Mouse (Mus musculus) thymus, adult 18-20 months (tissue): Measurements from ENCODE around the gene Ccdc113.
A peak's percentile ranks its signal among the peaks of the same experiment; 100 is the strongest.

Source experiments
- DNase-seq, 2 experiments: peaks; one replicate each; pipeline ENCODE4 v3.0.0; 2022; ENCODE audit warnings: mixed read lengths in 2 of 2

Gene Ccdc113

DNA sequence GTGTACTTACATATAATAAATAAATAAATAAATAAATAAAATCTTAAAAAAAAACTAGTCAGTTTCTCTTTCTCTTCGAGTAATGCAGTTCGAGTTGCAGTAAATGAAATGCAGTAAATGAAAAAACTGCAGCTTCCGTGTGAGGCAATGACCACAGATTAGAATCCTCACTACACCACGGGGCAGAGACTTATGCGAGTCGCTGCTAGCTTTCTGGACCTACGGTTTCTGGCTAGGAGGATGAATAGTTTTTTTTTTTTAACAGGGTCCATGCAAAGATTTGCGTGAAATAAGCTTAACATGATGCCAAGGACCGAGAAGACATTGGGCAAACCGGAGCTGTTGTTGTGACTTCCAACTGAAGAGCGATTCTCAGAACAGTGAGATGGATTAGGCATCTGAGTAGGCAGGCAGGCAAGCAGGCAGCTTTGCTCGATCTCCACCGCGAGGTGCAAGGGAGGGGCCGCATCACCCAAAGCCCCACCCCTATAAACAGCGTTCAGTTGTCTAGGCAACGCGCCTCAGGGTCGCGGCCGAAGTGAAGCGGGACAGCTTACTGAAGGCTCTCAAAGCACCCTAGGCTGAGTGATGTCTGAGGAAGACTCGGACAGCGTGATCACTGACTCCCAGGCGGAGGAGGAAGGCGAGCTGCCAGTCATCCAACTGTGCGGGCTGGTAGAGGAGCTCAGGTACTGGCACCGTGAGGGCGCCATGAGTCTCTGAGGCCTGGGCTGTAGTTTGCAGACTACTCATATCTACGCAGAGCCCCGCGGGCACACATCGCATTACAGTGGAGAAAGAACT is at the start of gene Ccdc113:
Ccdc113 (plus strand) TSS at position 502 of the 804 bp plus-strand sequence.
- DNase-seq: no peak

- DNase-seq: peak in 1 of 2 experiments; percentile 7
Observed at GRCm38 (mm10) chr8:95487800-95488697, 45.8 kb upstream of the Ccdc113 start.

- peak; percentile 59 to 63 for DNase-seq
Observed at GRCm38 (mm10) chr8:95488698-95489332, 45.1 kb upstream of the Ccdc113 start.

GRCm38 (mm10) chr8:95490006-95490405 is 43.9 kb upstream of the Ccdc113 start, which contains the start of gene Csnk2a2:
Gene Csnk2a2, minus strand, starts transcription at chr8:95490039.
- DNase-seq: no peak

- no peak for DNase-seq
Observed at GRCm38 (mm10) chr8:95492057-95492456, 41.8 kb upstream of the Ccdc113 start.

GRCm38 (mm10) chr8:95495444-95495843 is 38.4 kb upstream of the Ccdc113 start:
- DNase-seq: no peak

DNA sequence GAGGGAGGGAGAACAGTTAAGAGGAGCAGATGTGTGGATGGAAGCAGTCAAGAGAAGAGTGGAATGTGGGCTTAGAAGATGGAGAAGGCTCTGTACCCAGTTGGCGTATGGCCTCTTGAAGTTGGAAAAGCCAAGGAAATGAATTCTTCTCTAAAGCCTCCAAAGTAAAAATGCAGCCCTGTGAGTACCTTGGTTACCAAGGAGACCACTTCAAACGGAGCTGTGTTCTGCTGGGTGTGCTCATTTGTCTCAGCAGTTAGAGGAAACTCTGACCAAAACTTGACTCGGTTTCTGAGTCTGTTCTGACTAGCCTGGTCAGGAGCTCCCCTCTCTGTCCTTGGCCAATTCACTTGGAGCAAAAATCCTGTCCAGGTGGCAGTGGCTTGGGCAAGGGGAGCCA is 37.5 kb upstream of the Ccdc113 start:
- DNase-seq: no peak

- DNase-seq: no peak
Observed at GRCm38 (mm10) chr8:95497821-95498220, 36.1 kb upstream of the Ccdc113 start.

- DNase-seq: no peak
Observed at GRCm38 (mm10) chr8:95499266-95500064, 34.4 kb upstream of the Ccdc113 start.

DNA sequence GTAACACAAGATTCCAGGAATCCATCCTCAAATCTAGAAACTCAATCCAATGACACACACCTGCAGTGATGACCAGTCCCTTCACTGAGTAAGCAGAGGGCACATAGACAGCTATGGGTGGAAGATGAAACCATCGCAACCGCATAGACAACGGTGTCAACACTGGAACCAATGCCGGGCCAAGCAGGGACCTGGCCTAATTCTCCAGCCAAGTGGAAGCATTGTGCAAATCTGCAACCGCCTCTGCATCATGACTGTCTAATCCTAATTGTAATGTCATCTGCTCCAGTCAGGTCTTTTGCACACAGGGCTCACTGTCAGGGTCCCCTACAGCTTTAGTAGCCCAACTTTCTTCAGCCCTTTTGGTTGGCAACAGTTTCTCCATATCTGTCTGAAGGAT is 33.4 kb upstream of the Ccdc113 start:
- DNase-seq: no peak

- no peak for DNase-seq
Observed at GRCm38 (mm10) chr8:95502431-95502830, 31.5 kb upstream of the Ccdc113 start.

DNA sequence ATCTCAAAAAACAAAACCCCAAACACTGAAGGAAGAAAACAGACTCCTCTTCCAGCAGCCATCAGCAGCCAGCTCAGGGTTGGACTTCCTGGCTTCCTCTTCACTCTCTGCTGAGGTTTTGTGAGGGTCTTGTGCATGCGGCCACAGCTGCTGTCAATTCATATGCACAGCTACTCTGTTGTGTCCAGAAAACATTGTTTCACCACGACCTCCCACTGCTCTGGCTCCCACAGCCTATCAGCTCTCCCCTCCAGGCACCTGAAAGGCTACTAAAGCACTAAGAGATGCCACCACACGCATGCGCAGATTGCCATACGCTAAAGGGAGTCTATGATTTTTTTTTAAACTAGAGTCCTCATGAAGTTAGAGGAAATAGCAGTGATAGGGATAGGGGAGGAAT is 29.1 kb upstream of the Ccdc113 start:
- DNase-seq: no peak

DNA sequence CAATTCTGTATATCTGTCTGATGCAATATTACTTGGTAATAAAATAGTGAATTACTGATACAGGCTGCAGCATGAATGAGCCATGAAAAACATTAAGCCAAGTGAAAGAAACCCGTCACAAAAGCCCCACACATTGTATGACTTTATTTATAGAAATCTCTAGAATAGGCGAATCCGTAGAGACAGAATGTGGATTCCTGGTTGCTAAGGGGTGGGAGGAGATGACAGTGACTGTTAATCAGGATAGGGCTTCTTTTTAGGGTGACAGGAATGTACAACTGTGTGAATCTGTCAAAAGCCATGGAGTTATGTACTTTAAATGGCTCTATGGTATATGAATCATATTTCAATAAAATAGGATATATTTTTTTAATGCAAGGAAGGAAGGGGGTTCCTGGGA is 28.3 kb upstream of the Ccdc113 start:
- DNase-seq: no peak

DNA sequence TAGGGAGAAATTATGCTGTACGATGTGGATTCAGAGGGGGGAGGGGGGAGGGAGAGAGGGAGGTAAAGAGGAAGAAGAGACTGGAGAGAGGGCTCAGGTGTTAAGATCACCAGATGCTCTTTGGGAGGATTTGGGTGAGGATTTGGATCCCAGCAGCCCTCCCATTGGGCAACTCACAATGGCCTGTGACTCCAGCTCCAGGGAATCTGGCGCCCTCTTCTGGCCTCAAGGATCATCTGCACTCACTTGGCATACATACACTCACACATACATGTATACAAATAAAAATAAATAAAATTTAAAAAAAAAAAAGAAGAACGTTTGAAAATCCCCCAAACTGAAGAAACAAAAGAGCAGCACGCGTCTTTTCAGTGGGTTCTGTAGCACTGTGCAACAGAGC is 27.6 kb upstream of the Ccdc113 start:
- no peak for DNase-seq

GRCm38 (mm10) chr8:95512257-95512656 is 21.6 kb upstream of the Ccdc113 start:
- DNase-seq: no peak

DNA sequence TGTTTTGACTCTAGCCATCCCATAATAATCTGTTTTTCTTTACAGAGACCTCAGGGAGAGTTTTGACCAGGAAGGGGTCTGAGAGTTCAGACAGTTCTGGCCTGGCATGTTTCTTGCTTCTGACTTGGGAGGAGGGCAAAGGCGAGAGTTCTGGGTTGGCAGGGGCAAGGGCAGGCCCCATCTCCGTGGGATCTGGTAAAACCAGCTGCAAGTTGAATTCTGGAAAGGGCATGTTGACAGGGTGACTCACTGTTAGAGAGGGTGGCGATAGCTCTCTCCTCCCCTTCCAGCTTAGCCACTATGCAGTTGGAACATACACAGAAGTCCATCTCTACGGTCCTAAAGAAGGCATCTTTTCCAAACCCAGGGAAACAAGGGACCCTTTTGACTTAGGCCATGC is 20.7 kb upstream of the Ccdc113 start:
- DNase-seq: no peak

DNA sequence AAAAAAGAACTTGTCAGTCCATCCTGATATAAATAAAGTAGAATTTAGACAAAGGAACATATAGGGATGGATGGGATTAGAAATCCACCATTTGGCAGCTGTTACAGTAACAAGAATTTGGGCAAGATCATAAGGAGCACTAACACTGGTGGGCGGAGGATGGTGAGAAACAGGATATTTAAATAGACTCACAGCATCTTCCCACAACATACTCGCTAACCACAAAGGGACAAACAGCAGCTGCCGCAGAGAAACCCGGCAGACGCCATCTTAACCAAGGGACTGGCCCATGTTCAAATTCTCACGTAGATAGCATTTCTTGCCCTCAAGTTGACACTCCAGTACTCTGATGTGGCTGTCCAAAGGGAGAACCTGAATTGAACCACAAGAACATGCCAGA is 17.0 kb upstream of the Ccdc113 start:
- no peak for DNase-seq

GRCm38 (mm10) chr8:95523991-95524390 is 9.9 kb upstream of the Ccdc113 start:
- DNase-seq: no peak

GRCm38 (mm10) chr8:95528194-95528593 is 5.7 kb upstream of the Ccdc113 start:
- DNase-seq: no peak

DNA sequence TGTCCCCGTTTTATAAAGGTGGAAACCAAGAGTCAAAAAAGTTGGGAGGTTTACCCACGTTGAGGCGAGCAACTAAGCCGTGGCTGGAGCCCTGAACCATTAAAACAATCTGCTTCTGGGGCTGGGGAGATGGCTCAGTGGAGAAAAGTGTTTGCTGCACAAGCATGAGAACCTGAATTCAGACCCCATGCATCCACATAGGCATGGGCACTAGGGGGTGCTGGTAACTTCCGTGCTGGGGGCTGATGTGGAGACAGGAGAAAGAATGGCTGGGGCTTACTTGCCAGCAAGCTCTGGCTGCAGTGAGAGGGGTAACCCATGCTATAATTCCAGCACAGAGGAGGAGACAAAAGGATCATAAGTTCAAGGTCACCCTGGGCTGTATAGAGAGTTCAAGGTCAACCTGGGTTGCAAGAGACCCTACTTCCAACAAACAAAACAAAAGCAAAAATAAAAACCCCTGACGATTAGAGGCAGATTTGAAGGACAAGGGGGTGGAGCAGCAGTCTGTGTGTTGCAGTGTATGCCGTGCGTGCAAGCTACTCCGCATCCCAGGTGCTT is 5.1 kb upstream of the Ccdc113 start:
- DNase-seq: no peak

GRCm38 (mm10) chr8:95532206-95532605 is 1.7 kb upstream of the Ccdc113 start:
- DNase-seq: no peak

DNA sequence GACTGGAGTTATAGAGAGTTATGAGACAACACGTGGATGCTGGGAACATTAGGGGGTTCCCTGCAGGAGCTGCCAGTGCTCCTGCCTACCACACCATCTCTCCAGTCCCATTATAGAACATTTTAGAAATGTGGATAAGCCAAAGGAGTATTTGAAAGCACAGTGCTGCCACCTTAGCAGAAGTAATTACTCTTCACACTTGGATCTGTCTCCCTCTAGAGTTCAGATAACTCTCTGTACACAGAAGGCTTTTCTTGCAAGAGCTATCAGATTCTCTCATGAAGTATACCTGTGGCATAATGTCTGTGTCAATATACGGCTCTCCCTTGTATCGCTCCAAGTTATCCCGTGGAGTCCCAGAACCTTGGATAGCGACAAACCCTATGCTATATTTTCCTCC is 5.6 kb downstream of the Ccdc113 start:
- DNase-seq: no peak
